Mouse (Mus musculus): ENCODE data around the gene Trpm3. TPM values are rescaled to one million over a fixed set of nuclear protein-coding genes. Genes with fewer than 3 reads are reported as not detected.
A peak's percentile ranks its signal among the peaks of the same experiment; 100 is the strongest.
"Not testable (repeated sequence)": the region's sequence is repeated elsewhere in the genome, so short reads cannot be mapped to it uniquely, and the experiment has no call there.

The Trpm3 gene
- total and polyA plus RNA-seq, 2 experiments from 2014 or later: 0.52 to 0.95 TPM

GRCm38 (mm10) chr19:23023316-23023960 lies 884.6 kb downstream of the Trpm3 start:
- TF ChIP-seq EP300 (IDR thresholded peaks at IDR 0.05; ENCODE audit: low read depth) (no peak), CTCF (IDR thresholded peaks at IDR 0.05; ENCODE audit: low read depth) (no peak)
- H3K4me1 ChIP-seq (ENCODE audit: control insufficient read depth, insufficient read depth): peaks cover 25% of the 10 kb centered on the region
- no peaks in the 10 kb centered on the region for H3K27me3 ChIP-seq (ENCODE audit: control insufficient read depth, insufficient read depth, low read length)
- no peak overlapping the region for H3K4me3 ChIP-seq (ENCODE audit: low read depth, low read length)
- H3K9ac ChIP-seq (replicated peaks; ENCODE audit: low read depth, low read length): no peak overlapping the region
- no peak overlapping the region for H3K4me2 ChIP-seq (ENCODE audit: low read depth, low read length)
- WGBS: 83% methylated on average over 7 of the region's 7 CpGs
- no peaks in the 10 kb centered on the region for H3K36me3 ChIP-seq (replicated peaks; ENCODE audit: control insufficient read depth, insufficient read depth, low read length)
- DNase-seq (ENCODE audit: low spot score) (no peak), ATAC-seq (ENCODE audit: insufficient read depth, low read depth) (no peak)
- no peak overlapping the region for H3K27ac ChIP-seq (ENCODE audit: low read depth)
- H3K9me3 ChIP-seq (replicated peaks; ENCODE audit: control insufficient read depth, low read length): no peaks in the 10 kb centered on the region

- no peak for ATAC-seq (ENCODE audit: insufficient read depth, low read depth)
- Histone ChIP-seq H3K4me2 (ENCODE audit: low read depth, low read length) (no peak overlapping the region), H3K4me3 (ENCODE audit: low read depth, low read length) (no peak overlapping the region), H3K9ac (replicated peaks; ENCODE audit: low read depth, low read length) (no peak overlapping the region), H3K27ac (ENCODE audit: low read depth) (peak overlapping the region; percentile 46; the same call in 1 of the 2 replicates), H3K4me1 (ENCODE audit: control insufficient read depth, insufficient read depth) (peaks cover 25% of the 10 kb centered on the region), H3K27me3 (ENCODE audit: control insufficient read depth, insufficient read depth, low read length) (no peaks in the 10 kb centered on the region), H3K9me3 (replicated peaks; ENCODE audit: control insufficient read depth, low read length) (no peaks in the 10 kb centered on the region), H3K36me3 (replicated peaks; ENCODE audit: control insufficient read depth, insufficient read depth, low read length) (no peaks in the 10 kb centered on the region)
- no peak for DNase-seq (ENCODE audit: low spot score)
- WGBS: 86% methylated on average over 4 of the region's 4 CpGs
- no peak for TF ChIP-seq EP300 (IDR thresholded peaks at IDR 0.05; ENCODE audit: low read depth)
- no peak for TF ChIP-seq CTCF (IDR thresholded peaks at IDR 0.05; ENCODE audit: low read depth)
Measured at GRCm38 (mm10) chr19:23024821-23025220, 886.0 kb downstream of the Trpm3 start.

GRCm38 (mm10) chr19:23026427-23026826 lies 887.6 kb downstream of the Trpm3 start:
- ATAC-seq (ENCODE audit: insufficient read depth, low read depth) (peak; percentile 60), DNase-seq (ENCODE audit: low spot score) (peak; percentile 61)
- Histone ChIP-seq H3K9me3 (replicated peaks; ENCODE audit: control insufficient read depth, low read length) (no peaks in the 10 kb centered on the region), H3K27me3 (ENCODE audit: control insufficient read depth, insufficient read depth, low read length) (no peaks in the 10 kb centered on the region), H3K4me2 (ENCODE audit: low read depth, low read length) (peak overlapping the region; percentile 23; the same call in 1 of the 2 replicates), H3K4me1 (ENCODE audit: control insufficient read depth, insufficient read depth) (peaks cover 25% of the 10 kb centered on the region), H3K27ac (ENCODE audit: low read depth) (peak overlapping the region; percentile 41), H3K36me3 (replicated peaks; ENCODE audit: control insufficient read depth, insufficient read depth, low read length) (no peaks in the 10 kb centered on the region), H3K9ac (replicated peaks; ENCODE audit: low read depth, low read length) (no peak overlapping the region), H3K4me3 (ENCODE audit: low read depth, low read length) (no peak overlapping the region)
- no peak for TF ChIP-seq EP300 (IDR thresholded peaks at IDR 0.05; ENCODE audit: low read depth)
- no peak for TF ChIP-seq CTCF (IDR thresholded peaks at IDR 0.05; ENCODE audit: low read depth)
- 34% methylated on average over 7 of the region's 7 CpGs for whole genome bisulfite sequencing

GRCm38 (mm10) chr19:23028283-23028682 lies 889.4 kb downstream of the Trpm3 start:
- peaks cover 24% of the 10 kb centered on the region for H3K4me1 ChIP-seq (ENCODE audit: control insufficient read depth, insufficient read depth)
- no peak for DNase-seq (ENCODE audit: low spot score)
- no peaks in the 10 kb centered on the region for H3K9me3 ChIP-seq (replicated peaks; ENCODE audit: control insufficient read depth, low read length)
- no peak overlapping the region for H3K9ac ChIP-seq (replicated peaks; ENCODE audit: low read depth, low read length)
- H3K4me2 ChIP-seq (ENCODE audit: low read depth, low read length): no peak overlapping the region
- no peak overlapping the region for H3K4me3 ChIP-seq (ENCODE audit: low read depth, low read length)
- no peaks in the 10 kb centered on the region for H3K36me3 ChIP-seq (replicated peaks; ENCODE audit: control insufficient read depth, insufficient read depth, low read length)
- WGBS: 61% methylated on average over 5 of the region's 5 CpGs
- H3K27ac ChIP-seq (ENCODE audit: low read depth): no peak overlapping the region
- no peak for TF ChIP-seq CTCF (IDR thresholded peaks at IDR 0.05; ENCODE audit: low read depth)
- TF ChIP-seq EP300 (IDR thresholded peaks at IDR 0.05; ENCODE audit: low read depth): no peak
- no peaks in the 10 kb centered on the region for H3K27me3 ChIP-seq (ENCODE audit: control insufficient read depth, insufficient read depth, low read length)
- ATAC-seq (ENCODE audit: insufficient read depth, low read depth): no peak

GRCm38 (mm10) chr19:23033343-23033742 lies 894.5 kb downstream of the Trpm3 start:
- WGBS: 52% methylated on average over 1 of the region's 1 CpGs

GRCm38 (mm10) chr19:23034117-23034516 lies 895.3 kb downstream of the Trpm3 start:
- Histone ChIP-seq H3K9me3 (replicated peaks; ENCODE audit: control insufficient read depth, low read length) (no peaks in the 10 kb centered on the region), H3K4me1 (ENCODE audit: control insufficient read depth, insufficient read depth) (peaks cover 13% of the 10 kb centered on the region), H3K4me3 (ENCODE audit: low read depth, low read length) (no peak overlapping the region), H3K27ac (ENCODE audit: low read depth) (no peak overlapping the region), H3K9ac (replicated peaks; ENCODE audit: low read depth, low read length) (no peak overlapping the region), H3K36me3 (replicated peaks; ENCODE audit: control insufficient read depth, insufficient read depth, low read length) (no peaks in the 10 kb centered on the region), H3K27me3 (ENCODE audit: control insufficient read depth, insufficient read depth, low read length) (no peaks in the 10 kb centered on the region), H3K4me2 (ENCODE audit: low read depth, low read length) (no peak overlapping the region)
- no peak for ATAC-seq (ENCODE audit: insufficient read depth, low read depth)
- TF ChIP-seq EP300 (IDR thresholded peaks at IDR 0.05; ENCODE audit: low read depth) (no peak), CTCF (IDR thresholded peaks at IDR 0.05; ENCODE audit: low read depth) (no peak)
- WGBS: 67% methylated on average over 5 of the region's 5 CpGs
- DNase-seq (ENCODE audit: low spot score): no peak

More at GRCm38 (mm10) chr19:23033343-23033742, 894.5 kb downstream of the Trpm3 start:
- DNase-seq (ENCODE audit: low spot score); H3K9me3 ChIP-seq (replicated peaks; ENCODE audit: control insufficient read depth, low read length); H3K4me2 ChIP-seq (ENCODE audit: low read depth, low read length); H3K27me3 ChIP-seq (ENCODE audit: control insufficient read depth, insufficient read depth, low read length); H3K4me3 ChIP-seq (ENCODE audit: low read depth, low read length); H3K27ac ChIP-seq (ENCODE audit: low read depth); H3K9ac ChIP-seq (replicated peaks; ENCODE audit: low read depth, low read length); ATAC-seq (ENCODE audit: insufficient read depth, low read depth); H3K36me3 ChIP-seq (replicated peaks; ENCODE audit: control insufficient read depth, insufficient read depth, low read length): not testable (repeated sequence)
- peaks cover 13% of the 10 kb centered on the region for H3K4me1 ChIP-seq (ENCODE audit: control insufficient read depth, insufficient read depth)
